Mouse (Mus musculus) layer of hippocampus, postnatal 25 days (tissue): ENCODE measurements around the gene Fibp. TPM values are rescaled to one million over a fixed set of nuclear protein-coding genes. Genes with fewer than 3 reads are reported as not detected.
"Not testable (repeated sequence)": the region's sequence is repeated elsewhere in the genome, so short reads cannot be mapped to it uniquely, and the experiment has no call there.

Experiments
- DNase-seq, 2 experiments: peaks; one replicate each; pipeline ENCODE4 v3.0.0; 2022; ENCODE audit warnings: mixed read lengths in 2 of 2, low spot score in 1 of 2; ENCODE audit errors: extremely low spot score in 1 of 2
- total RNA-seq, 2 experiments: library from RNA; stranded (reverse); gene quantifications; 2 replicates each; pipeline ENCODE4 v1.2.3; 2021

Fibp gene
- total RNA-seq, 2 experiments from 2014 or later: 99.4 to 110 TPM

GRCm38 (mm10) chr19:5486286-5486685 is 25.9 kb downstream of the Fibp start:
- DNase-seq: no peak

- DNase-seq: no peak
Measured at GRCm38 (mm10) chr19:5486771-5487170, 26.4 kb downstream of the Fibp start.

GRCm38 (mm10) chr19:5487768-5488550 is 27.5 kb downstream of the Fibp start, which contains the start of gene Mus81:
Mus81 (minus strand) TSS chr19:5488402.
- peak; percentile 92 to 97 for DNase-seq

GRCm38 (mm10) chr19:5488878-5489571 is 28.6 kb downstream of the Fibp start:
- peak; percentile 91 to 95 for DNase-seq

GRCm38 (mm10) chr19:5489721-5490120 is 29.3 kb downstream of the Fibp start:
- not testable (repeated sequence) for DNase-seq

- DNase-seq: peak; percentile 82 to 86
Measured at GRCm38 (mm10) chr19:5490313-5490897, 30.0 kb downstream of the Fibp start, which contains the start of gene Cfl1. Cfl1 (plus strand) TSS chr19:5490455.

- peak; percentile 63 to 67 for DNase-seq
Measured at GRCm38 (mm10) chr19:5490898-5491708, 30.7 kb downstream of the Fibp start.

GRCm38 (mm10) chr19:5492641-5493040 is 32.2 kb downstream of the Fibp start:
- DNase-seq: no peak

- not testable (repeated sequence) for DNase-seq
Measured at GRCm38 (mm10) chr19:5493301-5493721, 32.9 kb downstream of the Fibp start.

GRCm38 (mm10) chr19:5494314-5494713 is 33.9 kb downstream of the Fibp start:
- DNase-seq: no peak

- peak in 1 of 2 experiments; percentile 7 for DNase-seq
Measured at GRCm38 (mm10) chr19:5495353-5496051, 35.1 kb downstream of the Fibp start.

GRCm38 (mm10) chr19:5496052-5496370 is 35.6 kb downstream of the Fibp start:
- DNase-seq: peak in 1 of 2 experiments; percentile 6

- DNase-seq: no peak
Measured at GRCm38 (mm10) chr19:5500330-5500875, 40.0 kb downstream of the Fibp start.

- no peak for DNase-seq
Measured at GRCm38 (mm10) chr19:5503687-5504086, 43.3 kb downstream of the Fibp start, which contains the start of gene 1700020D05Rik. 1700020D05Rik (minus strand) TSS chr19:5503787.

GRCm38 (mm10) chr19:5510031-5511026 is 49.9 kb downstream of the Fibp start, which contains the start of gene Snx32:
Snx32 (minus strand) TSS chr19:5510538.
- peak; percentile 88 to 93 for DNase-seq

GRCm38 (mm10) chr19:5511074-5511632 is 50.7 kb downstream of the Fibp start:
- no peak for DNase-seq

- DNase-seq: no peak
Measured at GRCm38 (mm10) chr19:5512091-5513004, 51.9 kb downstream of the Fibp start.
